Mouse (Mus musculus) megakaryocyte, embryonic 14.5 days (primary cell): Measurements from ENCODE around the gene Cfap43.

ENCODE experiments used
- FLI1 ChIP-seq: IDR thresholded peaks from 2 replicates; pipeline ENCODE4 v1.6.1; 2012; ENCODE audit warnings: low read length, inconsistent platforms, mixed read lengths
- GATA1 ChIP-seq: IDR thresholded peaks from 3 replicates; pipeline ENCODE4 v1.6.1; 2012; ENCODE audit warnings: mixed read lengths, low read length, inconsistent platforms, borderline replicate concordance

DNA sequence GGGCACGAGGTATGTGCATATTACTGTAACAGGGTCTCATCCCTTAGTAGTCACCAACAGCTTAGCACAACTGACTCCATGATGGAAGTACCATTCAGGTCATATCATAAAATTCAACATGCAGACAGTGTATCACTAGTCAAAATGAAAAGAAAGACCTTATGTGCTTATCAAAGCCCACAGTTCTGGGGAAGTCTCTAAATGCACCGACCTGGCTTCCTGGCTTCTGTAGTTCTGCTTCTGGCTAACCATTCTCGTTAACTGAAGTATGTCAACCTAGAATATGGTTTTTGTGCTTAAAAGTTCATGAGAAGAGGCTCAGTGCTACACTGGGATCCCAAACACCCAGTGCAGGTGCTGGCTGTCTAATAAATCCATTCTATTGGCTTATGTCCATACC lies 199.9 kb downstream of the Cfap43 start:
- TF ChIP-seq GATA1 (no peak), FLI1 (no peak)
